Mouse (Mus musculus): ENCODE results near the gene Foxl2. TPM values are rescaled to one million over a fixed set of nuclear protein-coding genes. Genes with fewer than 3 reads are reported as not detected.

The Foxl2 gene
- total and polyA plus RNA-seq, 2 experiments from 2014 or later = 0.05 to 0.28 TPM

- no peak for TF ChIP-seq CTCF (IDR thresholded peaks at IDR 0.05; ENCODE audit: low read depth)
- Histone ChIP-seq H3K27me3 (ENCODE audit: insufficient read depth, low read length) (0 out of 2 replicates have a peak, but pooled peaks cover 6% of the 10 kb centered on the region), H3K4me1 (ENCODE audit: insufficient read depth, low read length) (0 out of 2 replicates have a peak, but pooled peaks cover 6% of the 10 kb centered on the region), H3K36me3 (ENCODE audit: insufficient read depth, low read length) (no peaks in the 10 kb centered on the region), H3K27ac (peak overlapping the region; percentile 74; the same call in 1 of the 2 replicates), H3K4me3 (ENCODE audit: low read length) (peak overlapping the region; percentile 90), H3K9me3 (ENCODE audit: low read length) (no peaks in the 10 kb centered on the region), H3K9ac (replicated peaks; ENCODE audit: low read length) (peak overlapping the region; percentile 80), H3K4me2 (ENCODE audit: low read depth, low read length) (peak overlapping the region; percentile 78)
- 44% methylated on average over 9 of the region's 9 CpGs for whole genome bisulfite sequencing
- ATAC-seq (no peak), DNase-seq (ENCODE audit: low spot score) (peak; percentile 27)
Measured at GRCm38 (mm10) chr9:98987131-98987530, 32.0 kb downstream of the Foxl2 start.

- DNase-seq (ENCODE audit: low spot score) (no peak), ATAC-seq (no peak)
- Histone ChIP-seq H3K4me3 (ENCODE audit: low read length) (no peak overlapping the region), H3K9me3 (ENCODE audit: low read length) (no peaks in the 10 kb centered on the region), H3K36me3 (ENCODE audit: insufficient read depth, low read length) (peaks cover 13% of the 10 kb centered on the region), H3K27ac (no peak overlapping the region), H3K9ac (replicated peaks; ENCODE audit: low read length) (no peak overlapping the region), H3K4me1 (ENCODE audit: insufficient read depth, low read length) (no peaks in the 10 kb centered on the region), H3K27me3 (ENCODE audit: insufficient read depth, low read length) (no peaks in the 10 kb centered on the region), H3K4me2 (ENCODE audit: low read depth, low read length) (no peak overlapping the region)
- no peak for TF ChIP-seq CTCF (IDR thresholded peaks at IDR 0.05; ENCODE audit: low read depth)
- WGBS = 84% methylated on average over 4 of the region's 4 CpGs
Measured at GRCm38 (mm10) chr9:98994103-98994502, 39.0 kb downstream of the Foxl2 start.

- DNase-seq (ENCODE audit: low spot score) (peak; percentile 76), ATAC-seq (peak; percentile 92)
- Histone ChIP-seq H3K27me3 (ENCODE audit: insufficient read depth, low read length) (no peaks in the 10 kb centered on the region), H3K4me1 (ENCODE audit: insufficient read depth, low read length) (no peaks in the 10 kb centered on the region), H3K4me3 (ENCODE audit: low read length) (no peak overlapping the region), H3K9ac (replicated peaks; ENCODE audit: low read length) (no peak overlapping the region), H3K4me2 (ENCODE audit: low read depth, low read length) (no peak overlapping the region), H3K27ac (no peak overlapping the region), H3K9me3 (ENCODE audit: low read length) (no peaks in the 10 kb centered on the region), H3K36me3 (ENCODE audit: insufficient read depth, low read length) (peaks cover 21% of the 10 kb centered on the region; the same call in 1 of the 2 replicates)
- TF ChIP-seq CTCF (IDR thresholded peaks at IDR 0.05; ENCODE audit: low read depth) = no peak
- 46% methylated on average over 9 of the region's 9 CpGs for WGBS
Measured at GRCm38 (mm10) chr9:98999881-99000339, 44.8 kb downstream of the Foxl2 start.

DNA sequence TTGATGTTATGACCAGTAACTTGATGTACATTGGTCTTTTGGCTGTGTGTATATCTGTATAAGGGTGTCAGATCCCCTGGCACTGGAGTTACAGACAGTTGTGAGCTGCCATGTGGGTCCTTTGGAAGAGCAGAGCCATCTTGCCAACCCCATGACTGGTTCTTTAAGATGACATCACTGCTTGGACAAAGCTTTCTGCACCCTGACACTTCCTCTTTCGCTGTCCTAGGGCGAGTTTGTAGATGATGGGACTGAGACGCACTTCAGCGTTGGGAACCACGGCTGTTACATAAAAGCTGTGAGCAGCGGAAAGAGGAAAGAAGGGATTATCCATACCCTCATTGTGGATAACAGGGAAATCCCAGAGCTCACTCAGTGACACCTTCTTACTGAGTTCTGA, 46.2 kb downstream of the Foxl2 start:
- Histone ChIP-seq H3K27ac (no peak overlapping the region), H3K4me1 (ENCODE audit: insufficient read depth, low read length) (no peaks in the 10 kb centered on the region), H3K4me3 (ENCODE audit: low read length) (no peak overlapping the region), H3K9me3 (ENCODE audit: low read length) (no peaks in the 10 kb centered on the region), H3K4me2 (ENCODE audit: low read depth, low read length) (no peak overlapping the region), H3K36me3 (ENCODE audit: insufficient read depth, low read length) (peaks cover 18% of the 10 kb centered on the region; the same call in 1 of the 2 replicates), H3K27me3 (ENCODE audit: insufficient read depth, low read length) (no peaks in the 10 kb centered on the region), H3K9ac (replicated peaks; ENCODE audit: low read length) (no peak overlapping the region)
- WGBS = 93% methylated on average over 6 of the region's 6 CpGs
- no peak for TF ChIP-seq CTCF (IDR thresholded peaks at IDR 0.05; ENCODE audit: low read depth)
- ATAC-seq (no peak), DNase-seq (ENCODE audit: low spot score) (no peak)

Other genes with a start within 250 kb of the Foxl2 start
- gene Prr23a1, start 112.8 kb upstream of the Foxl2 start, total RNA-seq (2014; rRNA removed) = not detected in 2 replicates
- gene Prr23a1, start 112.8 kb upstream of the Foxl2 start, polyA plus RNA-seq (2015; fragmentation: Nextera tagmentation; extraction: Ambion mirVana) = not detected in 2 replicates
- not detected in 2 replicates for gene Prr23a2, start 98.8 kb upstream of the Foxl2 start, total RNA-seq (2014; rRNA removed)
- not detected in 2 replicates for gene Prr23a2, start 98.8 kb upstream of the Foxl2 start, polyA plus RNA-seq (2015; fragmentation: Nextera tagmentation; extraction: Ambion mirVana)
- not detected in 2 replicates for gene Prr23a3, start 90.5 kb upstream of the Foxl2 start, total RNA-seq (2014; rRNA removed)
- gene Prr23a3, start 90.5 kb upstream of the Foxl2 start, polyA plus RNA-seq (2015; fragmentation: Nextera tagmentation; extraction: Ambion mirVana) = 0.09 TPM in 1 of 2 replicates, not detected in the other
- not detected in 2 replicates for gene 7420426K07Rik, start 52.2 kb upstream of the Foxl2 start, total RNA-seq (2014; rRNA removed)
- gene 7420426K07Rik, start 52.2 kb upstream of the Foxl2 start, polyA plus RNA-seq (2015; fragmentation: Nextera tagmentation; extraction: Ambion mirVana) = not detected in 2 replicates
- gene Faim, start 31.1 kb downstream of the Foxl2 start, total RNA-seq (2014; rRNA removed) = 31.3 and 32.1 TPM in 2 replicates
- 116 and 123 TPM in 2 replicates for gene Faim, start 31.1 kb downstream of the Foxl2 start, polyA plus RNA-seq (2015; fragmentation: Nextera tagmentation; extraction: Ambion mirVana)
- not detected in 2 replicates for gene Gm1123, start 80.4 kb downstream of the Foxl2 start, total RNA-seq (2014; rRNA removed)
- 0.09 and 0.15 TPM in 2 replicates for gene Gm1123, start 80.4 kb downstream of the Foxl2 start, polyA plus RNA-seq (2015; fragmentation: Nextera tagmentation; extraction: Ambion mirVana)
- 4.9 and 5.7 TPM in 2 replicates for gene Pik3cb, start 185.3 kb downstream of the Foxl2 start, total RNA-seq (2014; rRNA removed)
- 3.0 and 3.5 TPM in 2 replicates for gene Pik3cb, start 185.3 kb downstream of the Foxl2 start, polyA plus RNA-seq (2015; fragmentation: Nextera tagmentation; extraction: Ambion mirVana)